Mouse (Mus musculus): Measurements from ENCODE around the gene Akr1c13. TPM values are rescaled to one million over a fixed set of nuclear protein-coding genes. Genes with fewer than 3 reads are reported as not detected.
"Not testable (repeated sequence)": the region's sequence is repeated elsewhere in the genome, so short reads cannot be mapped to it uniquely, and the experiment has no call there.

Akr1c13 gene
- polyA plus RNA-seq (2015; fragmentation: Nextera tagmentation; extraction: Ambion mirVana), result 6.5 and 13.7 TPM in 2 replicates

DNA sequence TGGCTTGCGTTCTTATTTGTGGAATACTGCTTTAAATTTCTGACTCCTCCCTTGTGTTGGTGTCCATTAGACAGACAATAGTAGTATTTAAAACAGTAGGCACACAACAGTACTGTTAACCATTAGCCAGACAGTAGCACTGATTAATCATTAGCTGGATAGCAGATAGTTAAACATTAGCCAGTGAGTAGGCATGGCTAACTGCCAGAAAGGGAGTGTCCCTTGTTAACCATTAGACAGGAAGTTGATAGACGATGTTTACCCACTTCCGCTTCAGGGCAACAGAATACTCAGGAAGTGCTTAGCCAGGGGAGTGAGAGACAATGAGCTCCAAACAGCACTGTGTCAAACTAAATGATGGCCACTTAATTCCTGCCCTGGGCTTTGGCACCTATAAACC, at the start of gene Akr1c13:
Akr1c13 (plus strand) TSS at position 247 of the 400 bp plus-strand sequence.
- Histone ChIP-seq H3K4me2 (no peak within 1 kb of the TSS), H3K36me3 (no peaks in the 10 kb centered on the region), H3K9ac (no peak within 1 kb of the TSS), H3K4me1 (no peaks in the 10 kb centered on the region), H3K9me3 (no peaks in the 10 kb centered on the region), H3K27ac (no peak within 1 kb of the TSS), H3K27me3 (no peaks in the 10 kb centered on the region), H3K4me3 (no peak within 1 kb of the TSS)
- WGBS, result 42% methylated on average over 3 of the region's 3 CpGs
- ATAC-seq (ENCODE audit: borderline replicate concordance, extremely low read depth, low FRiP score, low TSS enrichment), result peak; percentile 73; the same call in 1 of the 2 replicates

DNA sequence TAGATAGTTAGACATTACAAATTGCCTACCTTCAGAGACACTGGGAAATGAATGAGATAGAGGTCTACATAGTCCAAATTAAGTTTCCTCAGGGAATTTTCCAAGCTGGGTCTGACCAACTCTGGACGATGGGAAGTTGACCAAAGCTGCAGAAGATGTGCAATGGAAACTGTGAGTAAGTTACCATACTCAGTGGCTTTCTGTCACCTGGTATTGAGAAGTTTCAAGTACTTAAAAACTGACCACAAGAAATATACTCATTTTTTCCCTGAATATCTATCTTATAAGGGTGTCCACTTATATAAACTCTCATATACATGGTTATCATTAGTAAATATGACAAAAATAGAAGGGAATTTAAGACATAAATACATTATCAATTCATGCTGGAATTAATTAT, 46.7 kb upstream of the Akr1c13 start:
- Histone ChIP-seq H3K4me1 (no peaks in the 10 kb centered on the region), H3K4me3 (no peak overlapping the region), H3K9me3 (no peaks in the 10 kb centered on the region), H3K4me2 (no peak overlapping the region), H3K27me3 (no peaks in the 10 kb centered on the region), H3K27ac (no peak overlapping the region), H3K9ac (no peak overlapping the region), H3K36me3 (no peaks in the 10 kb centered on the region)
- whole genome bisulfite sequencing, result 50% methylated on average over 1 of the region's 1 CpGs
- ATAC-seq (ENCODE audit: borderline replicate concordance, extremely low read depth, low FRiP score, low TSS enrichment), result no peak

DNA sequence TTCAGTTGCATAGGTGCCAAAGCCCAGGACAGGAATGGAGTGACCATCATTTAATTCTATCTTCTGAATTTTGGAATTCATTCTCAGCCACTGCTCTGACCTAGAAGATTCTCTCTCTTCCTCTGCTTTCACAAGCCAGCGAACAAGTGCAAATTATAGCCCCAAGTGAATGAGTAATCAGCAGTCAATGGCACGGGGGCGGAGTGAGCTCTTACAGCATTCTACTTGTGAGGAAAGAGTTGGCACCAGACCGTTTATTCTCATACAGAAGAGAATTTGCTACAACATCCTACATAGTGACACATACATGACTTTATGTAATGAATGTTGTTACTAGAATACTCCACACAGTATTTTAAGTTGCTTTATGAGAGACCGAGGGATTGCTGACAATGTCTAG, 40.4 kb upstream of the Akr1c13 start, which contains the start of gene Akr1c18:
Akr1c18 (minus strand) TSS at position 137 of the 400 bp plus-strand sequence.
- Histone ChIP-seq H3K9me3 (no peaks in the 10 kb centered on the region), H3K27me3 (no peaks in the 10 kb centered on the region), H3K4me1 (no peaks in the 10 kb centered on the region), H3K9ac (no peak within 1 kb of the TSS), H3K4me3 (no peak within 1 kb of the TSS), H3K4me2 (no peak within 1 kb of the TSS), H3K27ac (no peak within 1 kb of the TSS), H3K36me3 (no peaks in the 10 kb centered on the region)
- no peak for ATAC-seq (ENCODE audit: borderline replicate concordance, extremely low read depth, low FRiP score, low TSS enrichment)
- 72% methylated on average over 5 of the region's 5 CpGs for WGBS

DNA sequence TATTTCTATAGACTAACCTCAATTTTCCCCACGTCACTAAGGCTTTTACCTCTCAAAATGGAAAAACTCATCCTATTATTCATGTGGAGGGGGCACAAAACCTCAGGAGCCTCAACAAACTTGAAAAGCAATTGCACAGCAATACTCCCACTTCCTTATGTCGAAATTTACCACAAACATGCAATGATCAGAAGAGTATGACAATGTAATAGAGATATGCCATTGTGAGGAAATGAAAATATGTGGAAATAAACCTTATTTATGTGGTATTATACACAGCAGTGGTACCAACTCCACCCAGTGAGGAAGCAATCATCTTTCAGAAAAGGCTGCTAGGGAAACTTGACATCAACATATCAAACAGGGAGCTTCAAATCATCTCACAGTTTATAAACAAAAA, 38.0 kb upstream of the Akr1c13 start:
- H3K36me3 ChIP-seq, result no peaks in the 10 kb centered on the region

DNA sequence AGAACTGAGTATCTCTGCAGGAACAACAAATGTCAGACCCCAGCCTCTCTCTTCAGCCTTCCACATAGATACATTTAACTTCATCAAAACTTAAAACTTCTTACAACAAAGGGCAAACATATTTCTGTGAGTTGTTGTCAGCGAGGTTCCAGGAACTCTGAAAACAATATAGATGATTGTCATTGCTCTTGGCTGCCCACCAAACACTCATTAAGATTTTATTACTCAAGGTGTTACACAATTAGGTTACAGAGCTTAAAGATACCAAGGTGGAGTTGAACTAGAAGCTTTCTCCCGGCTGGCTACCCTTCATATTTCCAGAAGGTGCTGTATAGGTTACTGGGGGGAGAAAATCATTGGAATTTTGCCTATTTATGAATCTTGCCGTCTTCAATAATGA, 37.4 kb upstream of the Akr1c13 start:
- Histone ChIP-seq H3K4me2 (no peak overlapping the region), H3K9ac (no peak overlapping the region), H3K27ac (no peak overlapping the region), H3K36me3 (no peaks in the 10 kb centered on the region), H3K9me3 (no peaks in the 10 kb centered on the region), H3K27me3 (no peaks in the 10 kb centered on the region), H3K4me3 (no peak overlapping the region), H3K4me1 (no peaks in the 10 kb centered on the region)
- ATAC-seq (ENCODE audit: borderline replicate concordance, extremely low read depth, low FRiP score, low TSS enrichment), result no peak
- WGBS, result 68% methylated on average over 3 of the region's 3 CpGs

More for the DNA sequence above, 38.0 kb upstream of the Akr1c13 start:
- no peak overlapping the region for H3K4me2 ChIP-seq
- H3K9ac ChIP-seq, result no peak overlapping the region
- no peak overlapping the region for H3K27ac ChIP-seq
- H3K4me1 ChIP-seq, result no peaks in the 10 kb centered on the region
- no peaks in the 10 kb centered on the region for H3K27me3 ChIP-seq
- no peak overlapping the region for H3K4me3 ChIP-seq
- H3K9me3 ChIP-seq, result no peaks in the 10 kb centered on the region
- ATAC-seq (ENCODE audit: borderline replicate concordance, extremely low read depth, low FRiP score, low TSS enrichment), result no peak
- 49% methylated on average over 2 of the region's 2 CpGs for WGBS

DNA sequence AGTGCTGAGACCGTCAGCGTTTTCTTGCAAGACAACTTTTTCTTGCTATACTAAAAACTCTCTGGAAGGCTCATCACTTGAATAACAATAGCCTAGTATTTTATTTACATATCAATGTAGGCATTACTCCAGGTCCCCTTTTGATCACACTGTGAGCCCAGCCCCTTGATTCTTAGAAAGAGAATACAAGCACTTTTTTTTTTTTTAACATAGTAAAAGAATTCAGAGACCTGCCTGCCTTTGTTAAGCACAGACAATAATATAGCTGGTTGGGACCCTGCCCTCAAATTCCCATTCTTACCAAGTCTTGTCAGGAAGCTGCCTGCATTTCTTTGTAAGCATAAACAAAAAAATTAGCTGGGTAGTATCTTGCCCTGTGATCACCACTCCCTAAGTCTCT, 35.7 kb upstream of the Akr1c13 start:
- no peaks in the 10 kb centered on the region for H3K36me3 ChIP-seq
- no peak for ATAC-seq (ENCODE audit: borderline replicate concordance, extremely low read depth, low FRiP score, low TSS enrichment)
- no peak overlapping the region for H3K4me2 ChIP-seq
- no peak overlapping the region for H3K4me3 ChIP-seq
- WGBS, result 81% methylated on average over 2 of the region's 2 CpGs
- H3K9me3 ChIP-seq, result no peaks in the 10 kb centered on the region
- H3K4me1 ChIP-seq, result no peaks in the 10 kb centered on the region
- H3K27me3 ChIP-seq, result no peaks in the 10 kb centered on the region
- H3K9ac ChIP-seq, result no peak overlapping the region
- no peak overlapping the region for H3K27ac ChIP-seq

DNA sequence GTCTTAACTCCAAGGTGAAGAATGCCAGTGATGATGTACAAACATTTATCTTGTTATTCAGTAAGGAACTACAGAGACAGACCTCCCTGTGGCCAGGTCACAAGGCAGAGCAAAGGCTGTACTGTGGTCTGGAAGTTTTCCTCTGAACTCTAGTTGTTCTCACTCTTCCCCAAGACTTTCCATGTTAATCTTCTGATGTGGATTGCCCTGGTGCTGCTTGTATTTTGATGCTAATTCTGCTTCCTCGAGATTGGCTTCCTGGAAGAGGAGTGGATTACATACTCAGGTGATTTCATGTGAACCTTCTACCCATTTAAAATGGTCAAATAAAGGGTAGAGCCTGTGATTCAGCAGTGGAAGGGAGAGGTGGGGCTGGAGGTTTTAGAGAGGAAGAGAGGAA, 22.9 kb upstream of the Akr1c13 start:
- no peak for ATAC-seq (ENCODE audit: borderline replicate concordance, extremely low read depth, low FRiP score, low TSS enrichment)
- Histone ChIP-seq H3K4me1 (peaks cover 2% of the 10 kb centered on the region; the same call in 1 of the 2 replicates), H3K9ac (no peak overlapping the region), H3K4me3 (no peak overlapping the region), H3K4me2 (no peak overlapping the region), H3K27ac (no peak overlapping the region), H3K9me3 (no peaks in the 10 kb centered on the region), H3K36me3 (no peaks in the 10 kb centered on the region), H3K27me3 (no peaks in the 10 kb centered on the region)
- WGBS, result 30% methylated on average over 1 of the region's 1 CpGs

DNA sequence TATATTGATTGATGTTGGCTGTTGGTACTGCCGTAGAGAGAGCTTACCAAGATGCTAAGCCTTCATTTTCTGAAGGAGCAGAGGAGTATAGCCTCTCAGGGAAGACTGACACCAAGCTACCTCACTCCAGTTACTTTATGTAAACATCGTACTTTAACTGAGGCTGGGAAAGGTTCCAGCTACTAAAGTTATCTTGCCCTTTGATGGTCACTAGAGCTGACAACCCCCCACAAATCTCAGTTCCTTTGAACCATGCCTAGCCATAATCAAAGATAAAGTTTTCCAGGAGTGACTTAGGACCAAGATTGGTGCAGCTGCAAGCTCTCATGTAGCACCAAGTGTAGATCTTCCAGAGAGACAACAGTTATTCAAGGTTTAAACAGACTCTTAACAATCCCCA, 18.0 kb upstream of the Akr1c13 start:
- no peaks in the 10 kb centered on the region for H3K36me3 ChIP-seq
- no peaks in the 10 kb centered on the region for H3K9me3 ChIP-seq
- H3K27me3 ChIP-seq, result no peaks in the 10 kb centered on the region
- H3K9ac ChIP-seq, result no peak overlapping the region
- peaks cover 4% of the 10 kb centered on the region; the same call in 1 of the 2 replicates for H3K4me1 ChIP-seq
- no peak overlapping the region for H3K4me3 ChIP-seq
- H3K27ac ChIP-seq, result no peak overlapping the region
- WGBS, result 10% methylated on average over 2 of the region's 2 CpGs
- no peak overlapping the region for H3K4me2 ChIP-seq
- ATAC-seq (ENCODE audit: borderline replicate concordance, extremely low read depth, low FRiP score, low TSS enrichment), result no peak

DNA sequence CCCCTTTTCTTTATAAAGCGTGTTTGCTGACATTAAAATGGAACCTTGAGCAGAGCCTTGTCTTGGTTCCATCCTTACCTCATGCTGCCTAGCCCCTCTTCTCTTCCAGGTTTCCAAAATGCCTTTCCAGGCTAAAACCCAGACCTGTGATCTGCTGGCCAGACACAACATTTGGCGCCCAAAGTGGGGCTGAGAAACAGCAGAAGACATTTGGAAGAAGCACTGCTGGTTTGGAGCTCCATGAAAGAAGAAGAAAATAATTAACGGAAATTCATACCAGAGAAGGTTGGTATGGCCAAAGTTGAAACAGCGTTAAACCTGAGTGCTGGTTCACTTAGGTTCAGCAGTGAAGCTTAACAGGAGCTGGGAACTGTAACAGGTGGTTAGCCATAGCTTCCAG, 9.6 kb upstream of the Akr1c13 start:
- not testable (repeated sequence) for H3K27ac ChIP-seq; H3K9me3 ChIP-seq; H3K9ac ChIP-seq; H3K36me3 ChIP-seq; H3K27me3 ChIP-seq; H3K4me1 ChIP-seq; H3K4me2 ChIP-seq; ATAC-seq (ENCODE audit: borderline replicate concordance, extremely low read depth, low FRiP score, low TSS enrichment); H3K4me3 ChIP-seq
- WGBS, result 89% methylated on average over 4 of the region's 4 CpGs

DNA sequence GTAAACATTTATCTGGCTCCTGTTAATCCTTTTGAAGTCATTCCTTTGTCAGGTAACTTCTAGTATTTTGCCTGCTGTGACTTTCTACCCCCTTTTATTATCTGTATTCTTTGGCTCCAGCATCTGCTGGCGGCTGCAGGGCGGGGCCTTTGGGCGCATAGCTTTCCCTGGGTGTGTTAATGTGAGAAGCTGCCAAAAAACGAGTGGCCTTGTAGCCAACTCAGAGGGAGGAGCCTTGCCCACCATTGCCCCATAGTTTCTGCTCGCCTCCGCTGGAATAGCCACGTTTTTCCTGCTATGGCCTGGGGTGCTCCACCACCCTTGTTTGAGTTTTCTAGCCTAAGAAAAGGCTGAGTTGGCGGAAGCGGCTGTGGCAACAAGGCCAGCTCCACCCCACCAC, 7.8 kb upstream of the Akr1c13 start:
- Histone ChIP-seq H3K27me3 (no peaks in the 10 kb centered on the region), H3K9me3 (peaks cover 3% of the 10 kb centered on the region; the same call in 1 of the 2 replicates), H3K4me2 (no peak overlapping the region), H3K4me1 (no peaks in the 10 kb centered on the region), H3K27ac (no peak overlapping the region), H3K9ac (no peak overlapping the region), H3K4me3 (no peak overlapping the region), H3K36me3 (no peaks in the 10 kb centered on the region)
- 69% methylated on average over 9 of the region's 9 CpGs for WGBS
- ATAC-seq (ENCODE audit: borderline replicate concordance, extremely low read depth, low FRiP score, low TSS enrichment), result no peak

DNA sequence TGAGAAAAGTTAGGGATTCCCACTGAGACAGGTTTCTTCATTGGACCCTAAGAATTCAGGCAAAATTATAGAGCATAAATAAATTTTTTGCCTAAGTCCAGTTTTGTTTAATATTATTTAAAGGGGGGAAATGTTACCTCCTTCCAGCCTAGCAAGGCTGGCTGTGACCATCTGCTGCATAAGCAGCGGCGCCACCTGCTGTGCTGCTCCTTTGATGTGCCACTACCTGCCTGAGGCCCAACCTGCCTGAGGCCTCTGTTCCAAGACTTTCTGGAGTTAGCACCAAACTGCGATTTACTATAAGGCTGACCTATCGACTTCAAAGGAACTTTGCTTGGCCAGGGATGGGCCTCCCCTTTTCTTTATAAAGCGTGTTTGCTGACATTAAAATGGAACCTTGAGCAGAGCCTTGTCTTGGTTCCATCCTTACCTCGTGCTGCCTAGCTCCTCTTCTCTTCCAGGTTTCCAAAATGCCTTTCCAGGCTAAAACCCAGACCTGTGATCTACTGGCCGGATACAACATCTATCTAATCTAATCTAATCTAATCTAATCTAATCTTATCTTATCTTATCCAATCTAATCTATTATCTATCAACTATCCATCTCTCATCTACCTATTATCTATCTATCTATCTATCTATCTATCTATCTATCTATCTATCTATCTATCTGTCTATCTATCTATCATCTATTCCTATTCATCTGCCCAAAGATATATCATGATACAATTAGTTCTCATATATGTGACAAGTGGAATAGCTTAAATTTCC, 4.1 kb upstream of the Akr1c13 start:
- H3K9ac ChIP-seq; H3K9me3 ChIP-seq; ATAC-seq (ENCODE audit: borderline replicate concordance, extremely low read depth, low FRiP score, low TSS enrichment); H3K4me3 ChIP-seq; H3K4me1 ChIP-seq; H3K36me3 ChIP-seq; H3K27ac ChIP-seq; H3K27me3 ChIP-seq; H3K4me2 ChIP-seq: not testable (repeated sequence)
- WGBS, result 74% methylated on average over 7 of the region's 7 CpGs

DNA sequence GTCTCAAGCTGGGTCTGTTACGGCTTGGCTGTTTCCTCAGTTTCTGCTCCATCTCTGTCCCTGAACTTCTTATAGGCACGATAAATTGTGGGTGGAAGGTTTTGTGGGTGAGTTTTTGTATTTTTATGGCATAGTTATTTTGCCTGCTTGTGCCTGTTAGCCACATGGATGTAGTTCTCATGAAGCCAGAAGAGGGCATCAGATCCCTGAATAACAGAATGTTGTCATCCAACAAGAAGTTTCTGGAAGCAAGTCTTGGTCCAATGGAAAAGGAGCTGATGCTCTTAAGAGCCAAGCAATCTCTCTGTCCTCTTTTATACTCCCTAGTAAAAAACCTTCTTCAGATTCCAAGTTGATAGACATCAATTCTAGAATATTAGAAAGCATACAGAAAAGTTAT, 2.8 kb upstream of the Akr1c13 start:
- WGBS, result 73% methylated on average over 2 of the region's 2 CpGs
- H3K4me2 ChIP-seq, result no peak overlapping the region
- H3K4me1 ChIP-seq, result no peaks in the 10 kb centered on the region
- H3K9ac ChIP-seq, result no peak overlapping the region
- no peak for ATAC-seq (ENCODE audit: borderline replicate concordance, extremely low read depth, low FRiP score, low TSS enrichment)
- H3K4me3 ChIP-seq, result no peak overlapping the region
- H3K9me3 ChIP-seq, result no peaks in the 10 kb centered on the region
- H3K27ac ChIP-seq, result no peak overlapping the region
- no peaks in the 10 kb centered on the region for H3K36me3 ChIP-seq
- H3K27me3 ChIP-seq, result no peaks in the 10 kb centered on the region

All from lung, embryonic 15.5 days (tissue).